Mouse (Mus musculus): ENCODE results near the gene Syt12. TPM values are rescaled to one million over a fixed set of nuclear protein-coding genes. Genes with fewer than 3 reads are reported as not detected.

Gene Syt12
- polyA plus RNA-seq (2015; fragmentation: Nextera tagmentation; extraction: Ambion mirVana): 0.17 and 0.22 TPM in 2 replicates

DNA sequence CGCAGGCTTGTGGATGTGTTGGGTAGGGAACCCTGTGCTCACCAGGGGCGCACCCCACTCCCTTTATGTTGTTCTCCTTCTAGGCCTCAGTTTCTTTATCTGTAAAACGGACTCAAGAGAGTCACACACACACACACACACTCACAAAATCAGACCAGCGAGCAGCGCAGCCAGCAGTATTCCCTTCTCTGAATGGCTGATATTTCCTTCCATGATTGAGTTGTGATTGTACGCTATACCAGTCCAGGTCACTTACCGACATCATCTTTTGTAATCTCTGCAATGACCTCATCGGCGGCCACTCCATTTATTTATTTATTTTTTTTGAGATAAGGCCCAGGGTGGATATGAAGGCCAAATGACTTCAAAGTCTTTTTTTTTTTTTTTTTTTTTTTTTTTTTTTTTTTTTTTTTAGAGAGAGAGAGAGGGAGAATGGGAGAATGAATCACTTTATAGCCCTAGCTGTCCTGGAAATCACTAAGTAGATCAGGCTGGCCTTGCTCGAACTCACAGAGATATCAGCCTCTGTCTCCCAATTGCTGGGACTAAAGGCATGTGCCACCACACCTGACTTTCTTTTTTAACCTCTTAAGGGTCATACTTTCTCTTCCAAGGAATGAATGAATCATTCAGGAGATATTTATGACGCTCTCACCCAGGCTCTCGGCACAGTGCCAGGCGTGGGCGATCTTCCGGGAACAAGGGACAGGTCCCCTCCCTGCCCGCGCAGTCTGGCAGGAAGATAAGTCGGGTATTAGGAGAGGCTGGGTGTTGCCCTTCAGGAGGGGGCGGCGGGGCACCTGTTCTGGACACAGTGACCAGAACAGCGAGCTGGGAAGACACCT, at the start of gene Syt12:
Gene Syt12, minus strand, starts transcription at position 103 of the 845 bp plus-strand sequence.
- Histone ChIP-seq H3K9ac (peak within 1 kb of the TSS; percentile 43), H3K4me3 (replicated peaks) (peak within 1 kb of the TSS; percentile 50), H3K27me3 (peaks cover 74% of the 10 kb centered on the region), H3K4me1 (replicated peaks) (peaks cover 12% of the 10 kb centered on the region), H3K4me2 (peak within 1 kb of the TSS; percentile 66), H3K9me3 (replicated peaks) (no peaks in the 10 kb centered on the region), H3K27ac (no peak within 1 kb of the TSS), H3K36me3 (no peaks in the 10 kb centered on the region)
- ATAC-seq (ENCODE audit: low read depth): no peak; the same call in 1 of the 2 replicates
- 20% methylated on average over 21 of the region's 21 CpGs for WGBS (ENCODE audit: insufficient replicate concordance)
- DNase-seq: no peak

DNA sequence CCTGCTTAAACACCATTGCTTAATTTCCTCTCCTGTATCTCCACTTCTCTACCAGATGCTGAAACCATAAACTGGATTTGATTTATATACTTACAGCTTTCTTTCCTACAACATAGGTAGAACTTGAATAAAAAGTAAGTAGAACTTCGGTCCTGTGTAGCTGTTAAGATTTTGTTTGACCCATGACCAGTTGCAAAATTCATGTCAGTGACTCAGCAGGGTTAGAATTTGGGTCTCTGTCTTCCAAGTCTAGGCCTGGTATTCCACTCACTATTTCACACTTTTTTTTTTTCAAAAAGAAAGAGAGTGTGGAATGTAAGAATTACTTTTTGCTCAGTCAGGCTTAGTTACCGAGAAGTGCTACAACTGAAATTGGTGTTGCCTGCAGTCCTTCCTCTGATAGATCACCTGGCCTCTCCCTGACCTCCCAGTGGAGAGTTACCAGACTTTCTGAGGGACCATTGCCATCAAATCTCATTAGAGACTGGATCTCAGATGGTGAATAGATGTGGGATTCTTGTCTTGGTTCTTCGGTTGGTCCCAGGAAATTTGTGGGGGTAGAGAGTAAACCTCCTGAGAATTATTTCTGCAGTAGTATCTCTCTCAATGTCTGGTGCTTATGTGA, 44.3 kb upstream of the Syt12 start:
- Histone ChIP-seq H3K4me2 (no peak overlapping the region), H3K4me1 (replicated peaks) (peaks cover 21% of the 10 kb centered on the region; the same call in 1 of the 2 replicates), H3K9me3 (replicated peaks) (no peaks in the 10 kb centered on the region), H3K27me3 (no peaks in the 10 kb centered on the region), H3K36me3 (no peaks in the 10 kb centered on the region), H3K9ac (no peak overlapping the region), H3K27ac (no peak overlapping the region), H3K4me3 (replicated peaks) (no peak overlapping the region)
- WGBS (ENCODE audit: insufficient replicate concordance): 77% methylated on average over 3 of the region's 3 CpGs
- no peak for ATAC-seq (ENCODE audit: low read depth)
- no peak for DNase-seq

DNA sequence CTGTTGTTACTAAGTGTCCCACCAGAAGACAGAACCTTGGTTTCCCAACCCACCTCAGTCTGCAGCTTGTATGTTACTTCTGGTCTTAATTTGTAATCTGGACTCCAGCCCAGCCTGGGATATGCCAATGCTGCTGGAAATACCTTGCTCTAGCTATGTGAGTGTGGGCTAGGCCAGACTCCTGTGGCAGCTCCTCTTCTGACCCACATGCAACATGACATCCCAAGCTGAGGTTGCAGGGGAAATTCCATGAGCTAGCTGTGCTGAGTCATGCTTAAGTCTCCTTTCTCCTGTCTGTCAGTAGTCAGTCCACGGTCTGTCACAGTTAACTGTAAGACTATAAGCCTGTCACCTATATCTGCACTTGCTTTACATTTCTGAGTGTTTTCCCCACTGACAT, 40.2 kb upstream of the Syt12 start:
- Histone ChIP-seq H3K4me1 (replicated peaks) (peaks cover 28% of the 10 kb centered on the region), H3K36me3 (no peaks in the 10 kb centered on the region), H3K4me3 (replicated peaks) (no peak overlapping the region), H3K9ac (no peak overlapping the region), H3K9me3 (replicated peaks) (no peaks in the 10 kb centered on the region), H3K27me3 (peaks cover 13% of the 10 kb centered on the region; the same call in 1 of the 2 replicates), H3K4me2 (no peak overlapping the region), H3K27ac (no peak overlapping the region)
- ATAC-seq (ENCODE audit: low read depth) (no peak), DNase-seq (no peak)
- 63% methylated on average over 1 of the region's 1 CpGs for WGBS (ENCODE audit: insufficient replicate concordance)

DNA sequence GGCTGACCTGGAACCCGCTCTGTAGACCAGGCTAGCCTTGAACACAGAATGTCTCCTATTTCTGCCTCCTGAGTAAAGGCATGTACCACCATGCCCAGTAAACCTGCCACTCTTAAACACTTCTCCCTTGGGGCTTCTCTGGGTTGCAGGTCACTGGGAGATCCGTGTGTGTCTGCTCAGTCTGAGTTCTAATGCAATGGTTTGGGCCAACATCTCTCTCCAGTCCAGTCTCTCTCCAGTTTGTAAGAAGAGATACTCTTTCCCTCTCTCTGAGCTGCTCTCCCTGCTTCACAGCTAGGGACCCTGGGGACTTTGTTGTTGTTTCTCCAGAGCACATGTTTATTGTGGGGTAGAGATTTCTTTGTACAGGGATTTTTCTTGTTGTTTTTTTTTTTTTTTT, 39.0 kb upstream of the Syt12 start:
- H3K9me3 ChIP-seq (replicated peaks): no peaks in the 10 kb centered on the region
- no peak overlapping the region for H3K4me3 ChIP-seq (replicated peaks)
- peaks cover 35% of the 10 kb centered on the region for H3K4me1 ChIP-seq (replicated peaks)
- no peak for ATAC-seq (ENCODE audit: low read depth)
- no peak overlapping the region; the same call in 1 of the 2 replicates for H3K27ac ChIP-seq
- no peak overlapping the region for H3K9ac ChIP-seq
- no peak overlapping the region for H3K4me2 ChIP-seq
- H3K36me3 ChIP-seq: no peaks in the 10 kb centered on the region
- no peak for DNase-seq
- H3K27me3 ChIP-seq: peaks cover 23% of the 10 kb centered on the region
- 71% methylated on average over 2 of the region's 2 CpGs for WGBS (ENCODE audit: insufficient replicate concordance)

DNA sequence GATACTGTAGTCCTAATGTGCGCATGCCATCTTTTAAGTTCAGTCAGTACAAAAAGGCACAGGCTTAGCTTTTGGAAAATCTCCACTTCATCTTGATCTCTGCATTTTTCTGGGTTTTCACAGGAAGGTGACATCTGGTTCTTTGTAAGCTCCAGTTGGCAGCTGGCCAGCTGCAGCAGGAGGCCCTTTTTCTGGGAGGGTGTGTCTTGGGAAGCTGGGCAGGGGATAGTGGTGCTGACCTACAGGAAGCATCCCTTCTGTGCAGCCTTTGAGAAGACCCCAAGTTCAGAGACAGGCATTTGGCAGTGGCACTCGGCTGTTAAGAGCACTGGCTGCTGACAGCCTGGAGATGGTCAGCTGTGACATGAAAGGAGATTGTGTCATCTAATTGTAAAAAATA, 38.5 kb upstream of the Syt12 start:
- 55% methylated on average over 2 of the region's 2 CpGs for WGBS (ENCODE audit: insufficient replicate concordance)
- Histone ChIP-seq H3K9me3 (replicated peaks) (no peaks in the 10 kb centered on the region), H3K4me1 (replicated peaks) (peaks cover 41% of the 10 kb centered on the region), H3K4me2 (no peak overlapping the region), H3K36me3 (no peaks in the 10 kb centered on the region), H3K9ac (0 out of 2 replicates have a peak overlapping the region, but pooled peaks have one; percentile 28), H3K27me3 (peaks cover 23% of the 10 kb centered on the region), H3K27ac (no peak overlapping the region), H3K4me3 (replicated peaks) (no peak overlapping the region)
- ATAC-seq (ENCODE audit: low read depth) (no peak), DNase-seq (no peak)

DNA sequence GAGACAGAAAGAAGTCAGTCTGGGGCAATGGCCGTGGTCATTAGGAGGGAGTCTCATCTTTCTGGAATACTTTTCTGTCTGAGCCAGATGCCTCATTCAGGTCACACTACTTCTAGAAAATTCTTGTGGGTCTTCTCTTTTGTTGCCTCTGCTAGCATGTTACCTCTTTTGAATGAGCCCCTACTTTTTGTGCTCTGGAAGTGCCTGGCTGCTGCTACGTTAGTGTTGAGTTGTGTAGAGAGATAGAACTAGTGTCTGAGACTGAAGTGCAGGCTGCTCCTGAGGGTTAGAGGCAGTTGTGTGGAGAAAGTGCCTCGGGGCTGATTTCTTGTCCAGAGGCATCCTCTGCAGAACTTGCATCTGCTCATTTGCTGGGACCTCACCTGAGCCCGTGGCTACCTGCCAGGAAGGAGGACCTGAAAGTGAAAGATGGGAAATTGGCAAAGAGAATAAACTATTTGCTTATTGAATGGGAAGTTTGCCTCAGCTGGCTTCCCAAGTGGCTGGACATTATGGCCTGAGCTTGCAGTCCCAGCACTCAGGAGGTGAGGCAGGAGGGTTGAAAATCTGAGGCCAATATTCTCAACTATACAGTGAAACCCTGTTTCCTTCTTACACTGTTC, 36.1 kb upstream of the Syt12 start:
- no peak overlapping the region for H3K27ac ChIP-seq
- H3K4me1 ChIP-seq (replicated peaks): peaks cover 48% of the 10 kb centered on the region
- no peak overlapping the region for H3K4me2 ChIP-seq
- H3K9me3 ChIP-seq (replicated peaks): no peaks in the 10 kb centered on the region
- H3K9ac ChIP-seq: peak overlapping the region; percentile 15; the same call in 1 of the 2 replicates
- H3K27me3 ChIP-seq: peaks cover 23% of the 10 kb centered on the region
- ATAC-seq (ENCODE audit: low read depth): no peak
- H3K36me3 ChIP-seq: no peaks in the 10 kb centered on the region
- WGBS (ENCODE audit: insufficient replicate concordance): 57% methylated on average over 4 of the region's 4 CpGs
- no peak for DNase-seq
- H3K4me3 ChIP-seq (replicated peaks): no peak overlapping the region

DNA sequence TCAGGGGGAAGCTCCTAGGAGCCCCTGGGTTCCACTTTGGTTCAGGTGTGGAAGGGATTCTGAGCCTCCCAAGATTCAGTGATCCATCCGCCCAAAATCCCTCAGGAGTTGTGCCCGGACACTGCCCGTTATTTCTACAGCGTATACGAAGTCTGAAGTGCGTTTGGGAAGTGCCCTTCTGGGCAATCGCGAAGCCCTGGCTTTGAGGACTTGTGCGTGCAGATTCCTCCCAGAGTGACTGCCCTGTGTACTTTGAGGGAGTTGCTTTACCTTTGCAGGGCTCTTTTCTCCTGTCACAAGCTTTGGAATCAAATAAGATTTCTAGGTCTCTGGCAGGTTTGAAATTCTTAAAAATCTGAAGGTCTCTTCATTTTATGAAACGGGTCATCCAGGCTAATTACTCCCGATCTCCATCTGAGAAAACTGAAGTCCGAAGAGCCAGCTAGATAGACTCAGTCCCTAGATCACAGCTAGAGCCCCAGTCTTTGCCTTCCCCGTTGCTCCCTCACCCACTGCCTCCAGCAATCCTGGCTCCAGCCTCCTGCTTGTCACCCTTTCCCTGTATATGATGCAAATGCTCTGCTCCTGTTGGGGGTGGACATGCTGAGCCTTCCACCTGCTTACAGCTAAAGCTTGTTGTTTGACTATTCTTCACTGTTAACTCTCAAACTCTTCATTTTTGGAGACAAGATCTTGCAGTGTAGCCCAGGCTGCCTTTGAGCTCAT, 34.0 kb upstream of the Syt12 start:
- Histone ChIP-seq H3K36me3 (no peaks in the 10 kb centered on the region), H3K27ac (peak overlapping the region; percentile 78; the same call in 1 of the 2 replicates), H3K4me3 (replicated peaks) (peak overlapping the region; percentile 88), H3K9me3 (replicated peaks) (no peaks in the 10 kb centered on the region), H3K27me3 (peaks cover 23% of the 10 kb centered on the region), H3K4me2 (peak overlapping the region; percentile 97), H3K4me1 (replicated peaks) (peaks cover 49% of the 10 kb centered on the region), H3K9ac (peak overlapping the region; percentile 88)
- ATAC-seq (ENCODE audit: low read depth): no peak
- 12% methylated on average over 13 of the region's 13 CpGs for WGBS (ENCODE audit: insufficient replicate concordance)
- no peak for DNase-seq

DNA sequence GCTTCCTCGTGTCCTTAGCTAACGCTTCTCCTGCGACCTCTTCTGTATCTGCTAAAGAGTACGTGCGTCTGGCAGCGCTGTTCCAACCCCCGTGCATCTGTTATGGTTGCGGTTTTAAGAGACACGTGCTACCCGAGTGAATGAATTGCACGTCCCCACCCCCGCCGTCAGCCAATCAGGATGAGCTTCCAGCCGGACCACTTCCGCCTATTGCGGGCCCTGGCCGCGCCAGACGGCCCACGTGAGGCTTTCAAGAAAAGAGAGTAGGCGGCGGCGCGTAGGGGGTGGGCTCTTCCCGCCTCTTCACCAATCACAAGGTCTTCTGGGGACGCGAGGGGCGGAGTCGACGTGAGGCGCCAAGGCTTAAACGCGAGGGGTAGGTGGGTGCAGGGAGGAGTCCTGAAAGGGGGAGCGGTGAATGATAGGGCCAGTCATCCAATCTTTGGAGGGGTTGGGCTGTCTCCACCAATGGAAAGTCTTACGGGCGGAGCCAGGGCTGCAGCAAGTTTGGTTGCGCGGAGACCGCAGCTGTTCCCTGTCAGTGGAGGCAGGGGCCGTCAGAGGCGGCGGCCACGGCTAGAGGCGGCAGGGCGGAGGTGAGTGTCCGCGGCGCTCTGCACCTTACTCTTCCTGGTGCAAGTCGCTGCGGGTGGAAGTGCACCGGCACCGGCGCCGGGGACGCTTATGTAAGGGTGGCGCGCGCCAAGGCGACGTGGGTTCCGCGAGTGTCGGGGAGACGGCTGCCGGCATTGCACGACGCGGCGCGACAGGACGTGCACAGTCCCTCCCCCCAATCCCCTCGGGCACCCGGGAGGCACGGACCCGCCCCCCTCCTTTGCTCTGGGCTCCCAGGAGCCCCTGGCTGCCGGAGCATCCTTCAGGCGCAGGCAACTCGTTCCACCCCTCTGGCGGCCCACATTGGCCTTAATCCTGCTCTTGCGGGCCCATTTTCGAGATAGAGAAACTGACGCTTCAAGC, 33.0 kb upstream of the Syt12 start, which contains the start of gene Pcx:
Gene Pcx, plus strand, starts transcription at position 487 of the 978 bp plus-strand sequence.
- H3K36me3 ChIP-seq: no peaks in the 10 kb centered on the region
- H3K27me3 ChIP-seq: peaks cover 20% of the 10 kb centered on the region
- peak within 1 kb of the TSS; percentile 78 for H3K27ac ChIP-seq
- under 1% methylated on average over 82 of the region's 82 CpGs for WGBS (ENCODE audit: insufficient replicate concordance)
- peak within 1 kb of the TSS; percentile 88 for H3K9ac ChIP-seq
- H3K9me3 ChIP-seq (replicated peaks): no peaks in the 10 kb centered on the region
- ATAC-seq (ENCODE audit: low read depth) (peak; percentile 99), DNase-seq (peak; percentile 100)
- peaks cover 50% of the 10 kb centered on the region for H3K4me1 ChIP-seq (replicated peaks)
- H3K4me2 ChIP-seq: peak within 1 kb of the TSS; percentile 97
- peak within 1 kb of the TSS; percentile 88 for H3K4me3 ChIP-seq (replicated peaks)

DNA sequence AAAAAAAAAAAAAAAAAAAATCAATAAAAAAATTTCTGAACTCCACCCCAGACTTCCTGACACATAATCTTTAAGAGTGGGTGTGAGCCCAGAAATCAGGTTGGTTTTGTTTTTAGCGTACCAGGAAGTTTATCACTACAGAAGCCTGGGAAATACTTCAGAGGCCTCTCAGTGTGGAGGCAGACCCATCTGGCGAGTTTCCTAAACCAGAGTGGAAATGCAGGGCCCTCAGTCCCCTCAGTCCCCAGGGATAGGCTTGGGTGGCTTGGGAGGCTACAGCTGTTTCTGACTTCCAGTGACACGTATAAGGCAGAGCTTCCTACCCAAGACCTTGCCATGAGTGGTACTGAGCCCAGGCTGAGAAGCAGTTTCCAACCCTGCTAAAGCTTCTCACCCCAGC, 30.5 kb upstream of the Syt12 start:
- Histone ChIP-seq H3K27ac (no peak overlapping the region), H3K4me2 (no peak overlapping the region), H3K9me3 (replicated peaks) (no peaks in the 10 kb centered on the region), H3K27me3 (peaks cover 11% of the 10 kb centered on the region), H3K4me3 (replicated peaks) (no peak overlapping the region), H3K9ac (no peak overlapping the region), H3K36me3 (no peaks in the 10 kb centered on the region), H3K4me1 (replicated peaks) (peaks cover 46% of the 10 kb centered on the region)
- DNase-seq (no peak), ATAC-seq (ENCODE audit: low read depth) (no peak)
- WGBS (ENCODE audit: insufficient replicate concordance): 49% methylated on average over 3 of the region's 3 CpGs

DNA sequence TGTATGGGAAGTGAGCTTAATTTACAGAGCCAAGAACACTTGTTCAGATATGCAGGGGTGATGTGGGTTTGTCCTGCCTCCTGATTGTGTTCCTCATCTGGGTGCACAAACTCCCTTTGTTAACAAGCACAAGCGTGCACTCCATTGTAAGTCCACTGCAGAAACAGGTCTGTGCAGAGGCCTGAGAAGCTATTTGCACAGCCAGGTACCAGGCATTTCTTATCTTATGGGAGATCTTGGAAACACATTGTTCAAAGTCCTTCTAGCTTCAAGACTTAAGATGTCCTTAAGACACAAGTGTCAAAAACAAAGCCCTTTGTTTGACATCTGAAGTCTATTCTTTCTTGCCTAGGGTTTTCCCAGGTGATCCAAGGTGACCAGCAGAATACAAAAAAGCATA, 27.6 kb upstream of the Syt12 start:
- Histone ChIP-seq H3K4me1 (replicated peaks) (peaks cover 31% of the 10 kb centered on the region), H3K36me3 (no peaks in the 10 kb centered on the region), H3K9me3 (replicated peaks) (no peaks in the 10 kb centered on the region), H3K9ac (no peak overlapping the region), H3K27me3 (no peaks in the 10 kb centered on the region), H3K27ac (no peak overlapping the region), H3K4me2 (no peak overlapping the region), H3K4me3 (replicated peaks) (no peak overlapping the region)
- DNase-seq (no peak), ATAC-seq (ENCODE audit: low read depth) (no peak)
- WGBS (ENCODE audit: insufficient replicate concordance): 68% methylated on average over 1 of the region's 1 CpGs

All from liver, embryonic 13.5 days (tissue).